Mouse (Mus musculus) midbrain, postnatal 0 days (tissue): ENCODE data around the gene 3110009E18Rik. TPM values are rescaled to one million over a fixed set of nuclear protein-coding genes. Genes with fewer than 3 reads are reported as not detected.
A peak's percentile ranks its signal among the peaks of the same experiment; 100 is the strongest.

ENCODE experiments used
- ATAC-seq: fragments of 200-750 bp; cut with Nextera tagmentation; 2 replicates; pipeline ENCODE4 v1.8.0; 2017; ENCODE audit warnings: moderate number of reproducible peaks, mild to moderate bottlenecking, moderate TSS enrichment, moderate library complexity; ENCODE audit not compliant: low FRiP score
- DNase-seq: peaks from one replicate; pipeline ENCODE4 v3.0.0-alpha.2; 2015; ENCODE audit warnings: low spot score
- H3K27ac ChIP-seq: fragments of 300-500 bp; sonication (generic); 2 replicates; pipeline ENCODE4 v1.5.1; 2014; ENCODE audit warnings: low read depth, mild to moderate bottlenecking, low read length, mixed read lengths
- H3K27me3 ChIP-seq: fragments of 300-500 bp; sonication (generic); 2 replicates; pipeline ENCODE4 v1.6.1; 2014; ENCODE audit warnings: low read length, control low read depth, mixed read lengths; ENCODE audit not compliant: insufficient read depth
- H3K36me3 ChIP-seq: fragments of 300-500 bp; sonication (generic); 2 replicates; pipeline ENCODE4 v1.6.1; 2014; ENCODE audit warnings: low read length, control low read depth, mixed read lengths; ENCODE audit not compliant: insufficient read depth
- H3K4me1 ChIP-seq: fragments of 300-500 bp; sonication (generic); 2 replicates; pipeline ENCODE4 v1.6.1; 2014; ENCODE audit warnings: mild to moderate bottlenecking, control low read depth, antibody characterized with exemption, low read length, mixed read lengths; ENCODE audit not compliant: insufficient read depth
- H3K4me2 ChIP-seq: fragments of 300-500 bp; sonication (generic); 2 replicates; pipeline ENCODE4 v1.6.1; 2014; ENCODE audit warnings: low read depth, mild to moderate bottlenecking, low read length, mixed read lengths; ENCODE audit not compliant: poor library complexity, severe bottlenecking
- H3K4me3 ChIP-seq: fragments of 300-500 bp; sonication (generic); 2 replicates; pipeline ENCODE4 v1.5.1; 2014; ENCODE audit warnings: low read depth, mild to moderate bottlenecking, low read length, moderate library complexity
- H3K9ac ChIP-seq: fragments of 300-500 bp; sonication (generic); replicated peaks from 2 replicates; pipeline ENCODE4 v1.6.1; 2014; ENCODE audit warnings: mild to moderate bottlenecking, low read length, moderate library complexity, mixed read lengths; ENCODE audit not compliant: poor library complexity, severe bottlenecking
- H3K9me3 ChIP-seq: fragments of 300-500 bp; sonication (generic); 2 replicates; pipeline ENCODE4 v1.6.1; 2016; ENCODE audit warnings: low read length, control low read depth
- CTCF ChIP-seq: IDR thresholded peaks from 2 replicates; pipeline ENCODE4 v1.5.1; 2016; ENCODE audit warnings: antibody characterized with exemption, mild to moderate bottlenecking
- WGBS: fragments of 180-500 bp; shearing (Covaris S2); extraction: QIAGEN DNeasy Blood & Tissue Kit; methylation state at CpG from one replicate; pipeline ENCODE4 v1.1.7; 2014; 5-methylcytosine and 5-hydroxymethylcytosine counted together
- polyA plus RNA-seq: library from polyadenylated mRNA; unstranded; fragments of >200 nt; fragmentation: Nextera tagmentation; extraction: Ambion mirVana; gene quantifications from 2 replicates; pipeline ENCODE4 v1.2.1, GENCODE M21; 2015
- total RNA-seq: library from RNA; depleted of rRNA; stranded (reverse); fragments of >200 nt; gene quantifications from 2 replicates; pipeline ENCODE4 v1.2.3, GENCODE M21; 2014

The 3110009E18Rik gene
- total and polyA plus RNA-seq, 2 experiments from 2014 or later: 0.77 to 11.4 TPM

DNA sequence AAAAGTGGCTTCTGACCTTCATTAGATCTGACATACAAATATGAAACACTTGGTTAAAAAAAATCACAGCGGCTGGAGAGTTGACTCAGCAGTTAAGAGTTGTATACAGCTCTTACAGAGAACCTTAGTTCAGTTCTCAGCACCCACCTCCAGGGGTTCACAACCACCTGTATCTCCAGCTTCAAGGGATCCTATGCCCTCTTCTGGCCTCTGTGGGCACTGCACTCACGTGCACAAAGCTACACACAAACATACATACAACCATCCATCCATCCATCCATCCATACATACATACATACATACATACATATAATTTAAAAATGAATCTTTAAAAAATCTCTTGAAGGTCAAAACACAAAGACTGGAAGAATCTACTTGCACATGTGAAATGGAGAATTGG lies 69.3 kb downstream of the 3110009E18Rik start:
- 92% methylated on average over 2 of the region's 2 CpGs for WGBS
- H3K4me2 ChIP-seq: no peak overlapping the region
- H3K9ac ChIP-seq: no peak overlapping the region
- no peaks in the 10 kb centered on the region for H3K36me3 ChIP-seq
- no peak overlapping the region for H3K4me3 ChIP-seq
- no peaks in the 10 kb centered on the region for H3K9me3 ChIP-seq
- no peak for DNase-seq
- H3K4me1 ChIP-seq: no peaks in the 10 kb centered on the region
- H3K27ac ChIP-seq: no peak overlapping the region
- TF ChIP-seq CTCF: peak; percentile 25
- H3K27me3 ChIP-seq: no peaks in the 10 kb centered on the region; the same call in 1 of the 2 replicates
- ATAC-seq: no peak

DNA sequence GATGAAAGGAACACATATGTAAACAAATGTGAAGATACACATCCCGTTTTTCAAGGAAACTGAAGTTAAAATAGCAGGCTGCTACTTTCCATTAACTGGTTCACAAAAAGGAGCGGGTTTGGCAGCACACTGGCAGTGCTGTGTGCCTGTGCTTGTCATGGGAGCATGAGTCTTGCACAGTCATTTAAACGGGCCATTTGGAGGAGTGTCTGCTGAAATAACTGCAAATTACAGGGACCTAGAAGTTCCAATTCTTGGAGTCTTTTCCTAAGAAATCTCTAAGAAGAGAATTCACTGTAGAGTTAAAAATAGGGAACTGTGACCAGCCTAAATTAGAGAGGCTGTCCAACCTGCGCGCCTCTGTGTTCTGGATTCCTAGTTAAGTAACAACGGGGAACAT lies 70.0 kb downstream of the 3110009E18Rik start:
- TF ChIP-seq CTCF: no peak
- H3K4me3 ChIP-seq: no peak overlapping the region

DNA sequence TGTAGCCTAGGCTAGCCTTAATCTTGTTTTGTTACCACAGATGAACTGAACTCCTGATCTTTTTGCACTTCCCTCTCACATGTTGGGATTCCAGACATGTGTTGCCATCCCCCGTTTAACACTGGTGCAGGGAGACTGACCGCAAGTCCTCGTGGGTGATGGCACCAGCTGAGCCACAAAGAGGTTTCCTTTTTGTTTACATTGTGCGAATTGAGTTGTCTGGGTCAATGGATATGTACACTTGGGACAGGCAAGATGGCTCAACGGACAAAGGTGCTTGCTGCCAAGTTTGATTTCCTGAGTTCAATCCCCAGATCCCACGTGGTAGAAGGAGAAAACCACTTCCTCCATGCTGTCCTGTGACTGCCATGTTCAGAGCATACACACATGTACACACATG lies 71.3 kb downstream of the 3110009E18Rik start:
- no peak overlapping the region for H3K9ac ChIP-seq
- no peak for DNase-seq
- no peak overlapping the region for H3K27ac ChIP-seq

More for the DNA sequence above, 70.0 kb downstream of the 3110009E18Rik start:
- no peaks in the 10 kb centered on the region; the same call in 1 of the 2 replicates for H3K27me3 ChIP-seq
- ATAC-seq (no peak), DNase-seq (no peak)
- no peaks in the 10 kb centered on the region for H3K9me3 ChIP-seq
- 87% methylated on average over 6 of the region's 6 CpGs for WGBS
- H3K27ac ChIP-seq: no peak overlapping the region
- no peak overlapping the region for H3K9ac ChIP-seq
- H3K4me1 ChIP-seq: no peaks in the 10 kb centered on the region
- H3K36me3 ChIP-seq: no peaks in the 10 kb centered on the region
- no peak overlapping the region for H3K4me2 ChIP-seq

DNA sequence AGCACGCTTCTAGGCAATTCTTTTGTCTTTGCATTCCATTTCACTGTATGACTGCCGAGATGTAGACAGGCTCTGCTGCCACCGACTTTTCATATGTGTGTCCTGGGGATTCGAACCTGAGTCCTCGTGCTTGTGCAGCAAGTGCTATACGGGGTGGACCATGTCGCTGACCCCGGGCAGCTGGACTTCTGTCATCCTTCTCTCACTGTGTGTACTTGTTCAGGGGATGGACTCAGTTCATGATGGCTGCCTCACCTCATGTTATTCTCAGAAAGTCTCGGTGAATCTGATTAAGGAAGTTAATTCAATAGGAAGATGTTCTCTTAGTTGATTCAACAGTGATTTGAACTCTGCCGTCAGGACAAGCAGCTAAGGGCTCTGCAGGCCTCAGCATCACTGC lies 72.6 kb downstream of the 3110009E18Rik start:
- DNase-seq (no peak), ATAC-seq (no peak)
- 88% methylated on average over 10 of the region's 10 CpGs for WGBS
- Histone ChIP-seq H3K4me1 (no peaks in the 10 kb centered on the region), H3K4me2 (no peak overlapping the region), H3K36me3 (no peaks in the 10 kb centered on the region), H3K4me3 (no peak overlapping the region), H3K27me3 (no peaks in the 10 kb centered on the region; the same call in 1 of the 2 replicates), H3K27ac (no peak overlapping the region), H3K9me3 (no peaks in the 10 kb centered on the region), H3K9ac (no peak overlapping the region)
- no peak for TF ChIP-seq CTCF

More for the DNA sequence above, 71.3 kb downstream of the 3110009E18Rik start:
- no peak for TF ChIP-seq CTCF
- Histone ChIP-seq H3K9me3 (no peaks in the 10 kb centered on the region), H3K4me1 (no peaks in the 10 kb centered on the region), H3K4me2 (no peak overlapping the region), H3K36me3 (no peaks in the 10 kb centered on the region), H3K4me3 (no peak overlapping the region), H3K27me3 (no peaks in the 10 kb centered on the region; the same call in 1 of the 2 replicates)
- 80% methylated on average over 6 of the region's 6 CpGs for WGBS
- no peak for ATAC-seq

DNA sequence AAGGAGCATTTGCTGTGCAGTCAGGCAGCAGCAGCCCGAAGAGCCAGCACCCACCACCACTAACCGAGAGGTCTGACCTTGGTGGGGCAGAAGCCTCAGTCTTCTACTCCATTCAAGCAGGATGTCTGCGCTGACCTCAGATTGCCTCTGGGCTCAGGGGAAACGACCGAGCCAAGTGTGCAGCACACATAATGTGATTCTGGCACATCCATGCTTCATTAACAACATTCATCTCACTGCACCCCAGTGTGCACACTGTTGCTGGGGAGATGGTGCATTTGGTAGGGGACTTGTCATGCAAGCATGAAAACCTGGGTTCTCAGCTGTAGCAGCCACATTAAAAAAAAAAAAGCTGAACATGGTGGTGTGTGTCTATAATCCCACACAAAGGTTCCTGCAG lies 75.0 kb downstream of the 3110009E18Rik start:
- H3K27me3 ChIP-seq: no peaks in the 10 kb centered on the region; the same call in 1 of the 2 replicates
- H3K9me3 ChIP-seq: no peaks in the 10 kb centered on the region
- H3K36me3 ChIP-seq: no peaks in the 10 kb centered on the region
- 54% methylated on average over 5 of the region's 5 CpGs for WGBS
- H3K27ac ChIP-seq: no peak overlapping the region
- DNase-seq (peak; percentile 36), ATAC-seq (no peak)
- no peaks in the 10 kb centered on the region for H3K4me1 ChIP-seq
- H3K4me3 ChIP-seq: no peak overlapping the region
- TF ChIP-seq CTCF: no peak
- no peak overlapping the region for H3K4me2 ChIP-seq
- H3K9ac ChIP-seq: no peak overlapping the region

DNA sequence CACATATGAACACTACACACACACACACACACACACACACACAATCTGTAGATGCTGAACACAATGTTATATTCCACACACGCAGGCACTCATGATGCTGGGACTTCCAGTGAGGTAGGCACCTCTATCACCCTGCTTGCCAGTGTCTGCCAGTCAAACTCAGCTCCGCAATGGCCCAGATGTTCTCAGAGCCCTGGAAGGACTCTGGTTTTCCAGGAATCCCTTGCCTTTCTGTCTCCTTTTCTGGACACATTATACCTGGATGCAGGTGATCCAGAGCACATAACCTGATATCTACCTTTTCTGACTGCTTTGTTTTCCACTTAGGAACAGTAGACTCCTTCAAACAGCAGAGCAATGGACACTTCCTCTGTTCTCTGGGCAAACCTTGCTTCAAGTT lies 75.7 kb downstream of the 3110009E18Rik start:
- Histone ChIP-seq H3K9me3 (no peaks in the 10 kb centered on the region), H3K9ac (no peak overlapping the region), H3K36me3 (no peaks in the 10 kb centered on the region), H3K4me3 (no peak overlapping the region), H3K27me3 (no peaks in the 10 kb centered on the region; the same call in 1 of the 2 replicates), H3K4me2 (no peak overlapping the region), H3K27ac (no peak overlapping the region), H3K4me1 (no peaks in the 10 kb centered on the region)
- no peak for TF ChIP-seq CTCF
- no peak for DNase-seq
- ATAC-seq: no peak
- WGBS: 78% methylated on average over 2 of the region's 2 CpGs
